Mouse (Mus musculus): ENCODE results near the gene Olfr1100. TPM values are rescaled to one million over a fixed set of nuclear protein-coding genes. Genes with fewer than 3 reads are reported as not detected.

Olfr1100 gene
- polyA plus RNA-seq (2015; fragmentation: Nextera tagmentation; extraction: Ambion mirVana): not detected in 2 replicates

GRCm38 (mm10) chr2:86979854-86980253, at the start of gene Olfr1100:
Gene Olfr1100 (minus strand): TSS chr2:86979954.

GRCm38 (mm10) chr2:87026980-87027379, 47.2 kb upstream of the Olfr1100 start, which contains the start of gene Olfr1104:
Gene Olfr1104 (minus strand): TSS chr2:87027080.

GRCm38 (mm10) chr2:86998098-86998497, 18.3 kb upstream of the Olfr1100 start, which contains the start of gene Olfr1102:
Gene Olfr1102 (plus strand): TSS chr2:86998398.

GRCm38 (mm10) chr2:86991121-86991520, 11.4 kb upstream of the Olfr1100 start, which contains the start of gene Olfr1101:
Gene Olfr1101 (minus strand): TSS chr2:86991221.

GRCm38 (mm10) chr2:86960593-86960992, 19.2 kb downstream of the Olfr1100 start, which contains the start of gene Olfr1099:
Gene Olfr1099 (minus strand): TSS chr2:86960693.

Other genes with a start within 250 kb of the Olfr1100 start
- gene Olfr1089, start 246.3 kb downstream of the Olfr1100 start, polyA plus RNA-seq (2015; fragmentation: Nextera tagmentation; extraction: Ambion mirVana): not detected in 2 replicates
- not detected in 2 replicates for gene Olfr1090, start 221.0 kb downstream of the Olfr1100 start, polyA plus RNA-seq (2015; fragmentation: Nextera tagmentation; extraction: Ambion mirVana)
- not detected in 2 replicates for gene Olfr1093, start 197.5 kb downstream of the Olfr1100 start, polyA plus RNA-seq (2015; fragmentation: Nextera tagmentation; extraction: Ambion mirVana)
- not detected in 2 replicates for gene Olfr141, start 169.9 kb downstream of the Olfr1100 start, polyA plus RNA-seq (2015; fragmentation: Nextera tagmentation; extraction: Ambion mirVana)
- gene Olfr1094, start 155.3 kb downstream of the Olfr1100 start, polyA plus RNA-seq (2015; fragmentation: Nextera tagmentation; extraction: Ambion mirVana): not detected in 2 replicates
- not detected in 2 replicates for gene Olfr1095, start 128.3 kb downstream of the Olfr1100 start, polyA plus RNA-seq (2015; fragmentation: Nextera tagmentation; extraction: Ambion mirVana)
- gene Gm13723, start 105.2 kb downstream of the Olfr1100 start, polyA plus RNA-seq (2015; fragmentation: Nextera tagmentation; extraction: Ambion mirVana): not detected in 2 replicates
- not detected in 2 replicates for gene Olfr1097, start 87.7 kb downstream of the Olfr1100 start, polyA plus RNA-seq (2015; fragmentation: Nextera tagmentation; extraction: Ambion mirVana)
- gene Olfr1098, start 55.4 kb downstream of the Olfr1100 start, polyA plus RNA-seq (2015; fragmentation: Nextera tagmentation; extraction: Ambion mirVana): not detected in 2 replicates
- gene Olfr1099, start 19.3 kb downstream of the Olfr1100 start, polyA plus RNA-seq (2015; fragmentation: Nextera tagmentation; extraction: Ambion mirVana): not detected in 2 replicates
- gene Olfr1101, start 11.3 kb upstream of the Olfr1100 start, polyA plus RNA-seq (2015; fragmentation: Nextera tagmentation; extraction: Ambion mirVana): not detected in 2 replicates
- gene Olfr1102, start 18.4 kb upstream of the Olfr1100 start, polyA plus RNA-seq (2015; fragmentation: Nextera tagmentation; extraction: Ambion mirVana): not detected in 2 replicates
- gene Olfr1104, start 47.1 kb upstream of the Olfr1100 start, polyA plus RNA-seq (2015; fragmentation: Nextera tagmentation; extraction: Ambion mirVana): not detected in 2 replicates
- not detected in 2 replicates for gene Olfr1105, start 56.6 kb upstream of the Olfr1100 start, polyA plus RNA-seq (2015; fragmentation: Nextera tagmentation; extraction: Ambion mirVana)
- gene Olfr1106, start 72.3 kb upstream of the Olfr1100 start, polyA plus RNA-seq (2015; fragmentation: Nextera tagmentation; extraction: Ambion mirVana): not detected in 2 replicates
- gene Olfr1107, start 95.9 kb upstream of the Olfr1100 start, polyA plus RNA-seq (2015; fragmentation: Nextera tagmentation; extraction: Ambion mirVana): not detected in 2 replicates
- gene Olfr1109, start 116.1 kb upstream of the Olfr1100 start, polyA plus RNA-seq (2015; fragmentation: Nextera tagmentation; extraction: Ambion mirVana): not detected in 2 replicates
- gene Olfr259, start 134.6 kb upstream of the Olfr1100 start, polyA plus RNA-seq (2015; fragmentation: Nextera tagmentation; extraction: Ambion mirVana): not detected in 2 replicates
- not detected in 2 replicates for gene Olfr1110, start 160.3 kb upstream of the Olfr1100 start, polyA plus RNA-seq (2015; fragmentation: Nextera tagmentation; extraction: Ambion mirVana)
- not detected in 2 replicates for gene Olfr1111, start 172.7 kb upstream of the Olfr1100 start, polyA plus RNA-seq (2015; fragmentation: Nextera tagmentation; extraction: Ambion mirVana)
- gene Olfr1112, start 207.8 kb upstream of the Olfr1100 start, polyA plus RNA-seq (2015; fragmentation: Nextera tagmentation; extraction: Ambion mirVana): not detected in 2 replicates
- gene Olfr1113, start 229.0 kb upstream of the Olfr1100 start, polyA plus RNA-seq (2015; fragmentation: Nextera tagmentation; extraction: Ambion mirVana): not detected in 2 replicates

All from urinary bladder, postnatal 0 days (tissue).